Mouse (Mus musculus) megakaryocyte, embryonic 14.5 days (primary cell): Measurements from ENCODE around the gene Inpp5a. TPM values are rescaled to one million over a fixed set of nuclear protein-coding genes. Genes with fewer than 3 reads are reported as not detected.

Experiments
- H3K27me3 ChIP-seq: replicated peaks from 2 replicates; pipeline ENCODE3; 2012; ENCODE audit warnings: inconsistent platforms
- H3K36me3 ChIP-seq: replicated peaks from 2 replicates; pipeline ENCODE3; 2012; ENCODE audit warnings: low read length, inconsistent platforms, mixed read lengths
- H3K4me1 ChIP-seq: 2 replicates; pipeline ENCODE4 v1.6.1; 2012; ENCODE audit warnings: inconsistent platforms
- H3K4me3 ChIP-seq: replicated peaks from 2 replicates; pipeline ENCODE3; 2012; ENCODE audit warnings: moderate library complexity, mild to moderate bottlenecking, inconsistent platforms
- H3K9me3 ChIP-seq: 2 replicates; pipeline ENCODE4 v1.6.1; 2012; ENCODE audit warnings: inconsistent platforms
- FLI1 ChIP-seq: IDR thresholded peaks from 2 replicates; pipeline ENCODE4 v1.6.1; 2012; ENCODE audit warnings: low read length, inconsistent platforms, mixed read lengths
- GATA1 ChIP-seq: IDR thresholded peaks from 3 replicates; pipeline ENCODE4 v1.6.1; 2012; ENCODE audit warnings: mixed read lengths, low read length, inconsistent platforms, borderline replicate concordance
- polyA plus RNA-seq: library from polyadenylated mRNA; stranded (reverse); fragments of >175 nt; gene quantifications from 2 replicates; pipeline ENCODE4 v1.2.3, GENCODE M21; 2012; ENCODE audit warnings: low replicate concordance; ENCODE audit not compliant: insufficient read depth

Inpp5a gene
- polyA plus RNA-seq, 1 experiment, result 95.0 TPM

DNA sequence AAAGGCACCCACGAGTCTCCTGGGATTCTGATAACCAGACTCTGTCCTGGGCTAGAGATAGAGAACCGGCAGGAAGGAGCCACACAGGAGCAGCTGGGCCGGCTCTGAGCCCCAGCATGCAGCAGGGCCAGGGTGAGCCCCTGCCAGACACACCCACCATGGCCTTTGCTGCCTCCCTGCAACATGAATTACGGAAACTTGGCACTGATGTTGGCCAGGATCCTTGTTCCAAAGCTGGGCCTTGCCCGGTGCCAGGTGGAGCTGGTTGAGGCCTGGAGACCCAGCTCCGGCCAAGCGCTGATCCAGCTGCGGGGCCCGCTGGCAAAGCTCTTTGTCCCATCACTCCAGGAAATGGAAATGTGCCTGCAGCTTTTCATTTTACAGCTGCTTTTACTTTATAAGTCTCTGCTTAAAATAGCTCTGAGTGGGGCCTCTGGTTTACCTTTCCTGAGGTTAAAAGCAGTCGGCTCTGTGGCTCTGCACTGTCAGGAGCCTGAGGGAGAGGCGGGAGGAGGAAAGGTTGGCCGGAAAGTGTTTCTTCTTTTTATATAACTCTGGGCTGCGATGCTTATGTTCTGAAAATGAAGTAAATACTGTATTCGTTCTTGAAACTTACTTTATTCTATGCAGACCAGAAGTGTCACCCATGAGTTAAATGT, 20.1 kb upstream of the Inpp5a start:
- H3K27me3 ChIP-seq, result no peaks in the 10 kb centered on the region
- H3K36me3 ChIP-seq, result no peaks in the 10 kb centered on the region
- 0 out of 2 replicates have a peak, but pooled peaks cover 2% of the 10 kb centered on the region for H3K9me3 ChIP-seq
- TF ChIP-seq GATA1, result no peak
- no peak for TF ChIP-seq FLI1
- peak overlapping the region; percentile 81 for H3K4me3 ChIP-seq
- peaks cover 89% of the 10 kb centered on the region for H3K4me1 ChIP-seq

- no peaks in the 10 kb centered on the region for H3K27me3 ChIP-seq
- H3K9me3 ChIP-seq, result 0 out of 2 replicates have a peak, but pooled peaks cover 2% of the 10 kb centered on the region
- peak overlapping the region; percentile 38 for H3K4me3 ChIP-seq
- H3K36me3 ChIP-seq, result no peaks in the 10 kb centered on the region
- TF ChIP-seq GATA1, result no peak
- TF ChIP-seq FLI1, result no peak
- peaks cover 87% of the 10 kb centered on the region for H3K4me1 ChIP-seq
Measured at GRCm38 (mm10) chr7:139369501-139370088, 19.3 kb upstream of the Inpp5a start.

DNA sequence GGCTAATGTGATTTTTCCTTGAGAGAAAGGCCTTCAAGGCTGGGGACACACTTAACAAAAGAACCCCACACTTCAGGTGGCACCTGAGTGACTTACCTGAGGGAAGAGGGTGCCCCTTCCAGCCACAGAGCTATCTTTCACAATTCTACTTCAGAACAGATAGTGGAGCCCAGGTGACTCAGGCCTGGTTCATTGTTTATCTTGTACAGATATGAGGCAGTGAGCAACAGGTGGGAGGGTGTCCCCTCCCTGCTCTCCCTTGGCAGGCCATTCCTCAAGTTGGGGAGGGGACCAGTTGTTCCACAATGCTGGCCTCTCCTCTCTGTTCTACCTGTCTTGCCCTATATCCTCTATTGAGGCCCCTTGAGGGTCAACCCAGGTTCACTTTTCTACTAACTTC, 17.5 kb upstream of the Inpp5a start:
- TF ChIP-seq FLI1 (no peak), GATA1 (no peak)
- Histone ChIP-seq H3K36me3 (no peaks in the 10 kb centered on the region), H3K4me1 (peaks cover 74% of the 10 kb centered on the region)

DNA sequence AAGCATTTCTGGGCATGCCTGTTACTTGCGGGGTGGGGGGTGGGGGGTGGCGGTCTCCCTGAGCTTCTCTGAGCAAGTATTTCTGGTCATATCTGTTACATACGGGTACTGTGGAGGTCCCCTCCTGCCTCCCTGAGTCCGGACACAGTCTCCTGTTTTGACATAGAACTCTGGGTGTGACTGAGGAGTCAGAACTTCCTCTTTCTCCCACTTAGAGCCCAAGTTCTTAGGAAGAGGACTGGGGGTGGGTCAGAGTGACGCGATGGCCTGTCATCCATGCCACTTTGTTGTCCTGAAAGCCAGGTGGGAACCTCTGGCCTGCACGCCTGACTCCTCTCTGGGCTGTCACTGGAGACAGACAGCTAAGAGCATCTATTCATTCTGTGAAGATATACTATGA, 11.5 kb upstream of the Inpp5a start:
- H3K4me1 ChIP-seq, result peaks cover 54% of the 10 kb centered on the region
- H3K4me3 ChIP-seq, result peak overlapping the region; percentile 57
- H3K36me3 ChIP-seq, result no peaks in the 10 kb centered on the region
- H3K9me3 ChIP-seq, result 0 out of 2 replicates have a peak, but pooled peaks cover 2% of the 10 kb centered on the region
- TF ChIP-seq GATA1 (no peak), FLI1 (no peak)
- no peaks in the 10 kb centered on the region for H3K27me3 ChIP-seq

More for the DNA sequence above, 17.5 kb upstream of the Inpp5a start:
- no peaks in the 10 kb centered on the region for H3K27me3 ChIP-seq
- H3K9me3 ChIP-seq, result 0 out of 2 replicates have a peak, but pooled peaks cover 2% of the 10 kb centered on the region
- no peak overlapping the region for H3K4me3 ChIP-seq

DNA sequence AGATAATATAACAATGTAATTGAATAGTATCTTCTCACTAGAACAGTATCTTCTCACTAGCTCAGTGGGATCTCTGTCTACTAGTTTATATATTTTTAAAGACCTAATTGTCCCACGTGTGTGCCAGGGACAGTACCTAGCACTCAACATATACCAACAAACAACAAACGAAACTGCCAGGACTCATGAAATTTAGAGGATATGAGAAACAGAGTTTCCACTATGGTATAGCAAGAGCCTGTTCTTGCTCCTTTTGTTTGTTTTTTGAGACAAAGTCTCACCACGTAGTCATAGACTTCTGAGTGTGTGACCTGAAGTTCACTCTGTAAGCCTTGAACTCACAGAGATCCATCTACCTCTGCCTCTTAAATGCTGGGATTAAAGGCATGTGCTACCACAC, 10.6 kb upstream of the Inpp5a start:
- TF ChIP-seq FLI1 (no peak), GATA1 (no peak)
- H3K36me3 ChIP-seq, result no peaks in the 10 kb centered on the region
- H3K27me3 ChIP-seq, result no peaks in the 10 kb centered on the region
- no peaks in the 10 kb centered on the region for H3K9me3 ChIP-seq
- no peak overlapping the region for H3K4me3 ChIP-seq
- H3K4me1 ChIP-seq, result peaks cover 57% of the 10 kb centered on the region

DNA sequence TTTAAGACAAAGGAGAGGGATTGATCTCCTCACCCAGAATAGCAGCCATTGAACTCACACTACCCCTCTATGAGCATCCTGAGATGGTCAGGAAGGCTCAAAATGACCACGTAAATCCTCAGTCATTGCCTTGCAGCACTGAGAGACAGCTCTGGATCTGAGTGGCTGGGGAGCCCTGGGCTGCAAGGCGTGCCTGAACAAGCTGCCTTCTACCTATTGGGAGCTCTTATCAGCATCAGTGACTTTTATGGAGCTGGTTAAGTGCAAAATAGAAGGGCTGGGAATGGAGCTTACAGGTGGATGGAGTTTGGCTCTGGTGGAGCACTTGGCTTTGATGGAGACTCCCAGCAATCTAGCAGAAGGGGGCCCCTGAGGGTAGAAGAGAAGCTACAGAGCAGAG, 9.2 kb upstream of the Inpp5a start:
- Histone ChIP-seq H3K4me1 (peaks cover 64% of the 10 kb centered on the region), H3K36me3 (no peaks in the 10 kb centered on the region), H3K27me3 (no peaks in the 10 kb centered on the region), H3K9me3 (no peaks in the 10 kb centered on the region), H3K4me3 (no peak overlapping the region)
- TF ChIP-seq GATA1, result no peak
- no peak for TF ChIP-seq FLI1

- Histone ChIP-seq H3K4me3 (no peak overlapping the region), H3K27me3 (no peaks in the 10 kb centered on the region), H3K9me3 (no peaks in the 10 kb centered on the region), H3K36me3 (no peaks in the 10 kb centered on the region), H3K4me1 (peaks cover 69% of the 10 kb centered on the region)
- no peak for TF ChIP-seq FLI1
- TF ChIP-seq GATA1, result no peak
Measured at GRCm38 (mm10) chr7:139380225-139380624, 8.7 kb upstream of the Inpp5a start.

DNA sequence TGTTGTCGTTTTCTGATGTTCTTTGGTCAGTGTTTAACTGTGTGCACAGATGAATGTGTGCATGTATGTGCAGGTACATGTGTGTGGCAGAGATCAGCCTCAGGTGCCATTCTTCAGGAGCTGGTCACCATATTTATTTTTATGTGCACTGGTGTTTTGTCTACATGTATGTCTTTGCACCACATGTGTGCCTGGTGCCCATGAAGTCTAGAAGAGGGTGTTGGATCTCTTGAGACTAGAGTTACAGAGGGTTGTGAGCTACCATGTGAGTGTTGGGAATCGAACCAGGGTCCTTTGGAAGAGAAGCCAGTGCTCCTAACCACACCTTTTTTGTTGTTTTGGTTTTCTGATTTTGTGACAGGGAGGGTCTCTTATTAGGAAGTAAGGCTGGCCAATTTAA, 7.0 kb upstream of the Inpp5a start:
- Histone ChIP-seq H3K4me3 (no peak overlapping the region), H3K9me3 (no peaks in the 10 kb centered on the region), H3K4me1 (peaks cover 75% of the 10 kb centered on the region), H3K27me3 (no peaks in the 10 kb centered on the region), H3K36me3 (peaks cover 9% of the 10 kb centered on the region)
- TF ChIP-seq GATA1, result no peak
- no peak for TF ChIP-seq FLI1

DNA sequence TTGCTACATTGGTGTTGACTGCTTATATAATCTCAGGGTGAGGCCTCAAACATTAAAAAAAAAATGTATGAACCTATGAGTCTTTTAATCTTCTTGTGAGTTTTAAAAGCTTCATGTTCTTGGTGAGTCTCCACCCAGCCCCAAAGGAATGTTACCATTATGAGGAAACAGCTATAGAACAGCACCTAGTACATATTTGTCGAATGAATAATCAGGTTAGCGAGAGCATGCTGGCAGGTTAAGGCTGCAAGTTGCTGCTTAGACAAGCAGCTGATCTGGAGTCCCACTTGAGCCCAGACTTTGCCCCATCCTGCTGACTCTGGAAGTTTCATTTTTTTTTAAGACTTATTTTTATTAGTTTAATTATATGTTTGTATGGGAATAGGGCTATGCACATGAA, 6.1 kb upstream of the Inpp5a start:
- TF ChIP-seq GATA1, result no peak
- TF ChIP-seq FLI1, result no peak
- H3K36me3 ChIP-seq, result peaks cover 9% of the 10 kb centered on the region
- no peak overlapping the region for H3K4me3 ChIP-seq
- no peaks in the 10 kb centered on the region for H3K9me3 ChIP-seq
- H3K27me3 ChIP-seq, result no peaks in the 10 kb centered on the region
- H3K4me1 ChIP-seq, result peaks cover 77% of the 10 kb centered on the region

- H3K4me3 ChIP-seq, result no peak overlapping the region
- H3K36me3 ChIP-seq, result peaks cover 9% of the 10 kb centered on the region
- H3K27me3 ChIP-seq, result no peaks in the 10 kb centered on the region
- no peaks in the 10 kb centered on the region for H3K9me3 ChIP-seq
- peaks cover 76% of the 10 kb centered on the region for H3K4me1 ChIP-seq
- no peak for TF ChIP-seq FLI1
- TF ChIP-seq GATA1, result no peak
Measured at GRCm38 (mm10) chr7:139384500-139384899, 4.4 kb upstream of the Inpp5a start.
